Mouse (Mus musculus) cortical plate, adult 2 months (tissue): Measurements from ENCODE around the gene Zdhhc23. TPM values are rescaled to one million over a fixed set of nuclear protein-coding genes. Genes with fewer than 3 reads are reported as not detected.

Experiments
- H3K27ac ChIP-seq: fragments of 200-500 bp; 2 replicates; pipeline ENCODE4 v1.5.1; 2012; ENCODE audit warnings: low read length, control low read depth, inconsistent platforms; ENCODE audit not compliant: insufficient read depth
- H3K4me1 ChIP-seq: fragments of 200-500 bp; 2 replicates; pipeline ENCODE4 v1.6.1; 2011; ENCODE audit warnings: low read length; ENCODE audit not compliant: control insufficient read depth, insufficient read depth
- H3K4me3 ChIP-seq: fragments of 200-500 bp; 2 replicates; pipeline ENCODE4 v1.5.1; 2011; ENCODE audit warnings: mild to moderate bottlenecking, low read length, control low read depth; ENCODE audit not compliant: insufficient read depth
- CTCF ChIP-seq: fragments of 200-500 bp; IDR thresholded peaks from 2 replicates; pipeline ENCODE4 v1.5.1; 2011; ENCODE audit warnings: mild to moderate bottlenecking, control low read depth, low read length; ENCODE audit not compliant: insufficient read depth; ENCODE audit errors: extremely low read depth
- POLR2A ChIP-seq: fragments of 200-500 bp; IDR thresholded peaks from 2 replicates; pipeline ENCODE4 v1.6.1; 2011; ENCODE audit warnings: mild to moderate bottlenecking, low read length, control low read depth; ENCODE audit not compliant: insufficient read depth; ENCODE audit errors: extremely low read depth
- polyA plus RNA-seq: library from polyadenylated mRNA; depleted of rRNA; stranded (reverse); fragments of >200 nt; gene quantifications from 2 replicates; pipeline ENCODE4 v1.2.3, GENCODE M21; 2012

Gene Zdhhc23
- polyA plus RNA-seq, 1 experiment, result 16.9 TPM

DNA sequence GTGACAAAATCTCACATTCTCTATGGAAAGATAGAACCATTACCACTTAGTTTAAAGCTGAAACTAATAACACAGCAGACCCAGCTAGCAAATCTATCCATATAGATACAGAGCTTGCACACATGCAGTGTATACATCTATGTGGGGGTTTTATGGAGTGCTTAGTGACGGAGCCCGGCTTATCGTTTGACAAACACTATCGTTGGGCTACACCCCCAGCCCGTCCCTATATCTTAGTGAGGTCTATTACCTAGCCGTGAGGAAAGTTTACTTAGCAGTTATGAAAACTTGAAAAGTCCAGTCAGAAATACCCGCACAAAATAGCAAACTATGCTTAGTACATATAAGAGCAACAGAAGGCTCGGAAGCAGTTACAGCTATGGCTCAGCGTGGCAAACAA, 7.8 kb downstream of the Zdhhc23 start:
- H3K4me3 ChIP-seq, result no peak overlapping the region
- no peak overlapping the region for H3K27ac ChIP-seq
- peaks cover 6% of the 10 kb centered on the region for H3K4me1 ChIP-seq
- TF ChIP-seq POLR2A (no peak), CTCF (no peak)

GRCm38 (mm10) chr16:43971189-43971588, 8.4 kb downstream of the Zdhhc23 start:
- no peak overlapping the region for H3K4me3 ChIP-seq
- TF ChIP-seq POLR2A (no peak), CTCF (no peak)

DNA sequence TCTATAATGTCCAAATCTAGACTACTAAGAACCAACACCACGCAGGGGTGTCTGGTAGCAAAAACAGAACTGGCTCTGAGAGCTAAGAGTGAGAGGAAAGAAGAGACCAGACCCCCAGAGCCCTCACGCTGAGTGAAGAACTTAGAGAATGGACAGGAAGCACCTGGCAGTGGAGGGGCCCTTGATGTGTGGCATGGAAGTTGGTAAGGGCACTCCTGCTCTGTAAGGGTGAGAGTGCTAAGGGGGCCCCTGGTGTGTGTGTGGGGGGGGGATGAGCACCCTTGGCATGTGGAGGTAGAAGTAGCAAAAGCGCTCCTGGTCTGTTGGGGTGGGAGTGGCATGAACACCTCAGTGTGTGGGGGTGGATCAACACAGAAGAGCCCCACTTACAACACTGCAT, 9.2 kb downstream of the Zdhhc23 start:
- Histone ChIP-seq H3K4me1 (peaks cover 6% of the 10 kb centered on the region), H3K4me3 (no peak overlapping the region), H3K27ac (no peak overlapping the region)
- no peak for TF ChIP-seq CTCF
- TF ChIP-seq POLR2A, result no peak

More at GRCm38 (mm10) chr16:43971189-43971588, 8.4 kb downstream of the Zdhhc23 start:
- Histone ChIP-seq H3K27ac (no peak overlapping the region), H3K4me1 (peaks cover 6% of the 10 kb centered on the region)

- TF ChIP-seq CTCF (no peak), POLR2A (no peak)
- Histone ChIP-seq H3K4me1 (no peaks in the 10 kb centered on the region; the same call in 1 of the 2 replicates), H3K27ac (no peak overlapping the region)
Observed at GRCm38 (mm10) chr16:43965781-43966389, 13.7 kb downstream of the Zdhhc23 start.

DNA sequence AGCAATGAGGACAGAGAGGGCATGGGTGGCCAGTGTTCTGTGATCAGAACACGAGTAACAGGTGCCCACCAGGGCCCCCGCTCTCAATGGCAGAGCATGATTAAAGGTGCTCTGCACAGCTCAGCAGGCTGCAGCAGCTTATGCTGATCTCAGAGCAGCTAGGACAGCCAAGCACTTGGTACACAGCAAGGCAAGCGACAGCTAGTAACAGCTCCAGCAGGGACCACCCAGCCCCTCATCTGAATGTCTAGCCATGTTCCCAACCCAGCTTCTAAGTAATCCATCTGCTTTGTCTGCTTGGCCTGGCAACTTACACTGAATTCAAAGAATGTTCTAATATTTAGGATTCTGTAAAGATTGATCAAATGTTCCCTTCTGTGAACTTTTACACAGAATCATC, 15.8 kb downstream of the Zdhhc23 start:
- TF ChIP-seq CTCF, result no peak
- no peak for TF ChIP-seq POLR2A
- no peaks in the 10 kb centered on the region; the same call in 1 of the 2 replicates for H3K4me1 ChIP-seq
- H3K4me3 ChIP-seq, result no peak overlapping the region
- no peak overlapping the region for H3K27ac ChIP-seq

More at GRCm38 (mm10) chr16:43965781-43966389, 13.7 kb downstream of the Zdhhc23 start:
- no peak overlapping the region for H3K4me3 ChIP-seq

- no peak overlapping the region for H3K27ac ChIP-seq
- TF ChIP-seq POLR2A, result no peak
- TF ChIP-seq CTCF, result no peak
Observed at GRCm38 (mm10) chr16:43963291-43963690, 16.3 kb downstream of the Zdhhc23 start.

GRCm38 (mm10) chr16:43958038-43958437, 21.6 kb downstream of the Zdhhc23 start:
- Histone ChIP-seq H3K4me1 (no peaks in the 10 kb centered on the region), H3K4me3 (no peak overlapping the region), H3K27ac (no peak overlapping the region)
- TF ChIP-seq POLR2A (no peak), CTCF (no peak)

More at GRCm38 (mm10) chr16:43963291-43963690, 16.3 kb downstream of the Zdhhc23 start:
- H3K4me3 ChIP-seq, result no peak overlapping the region
- no peaks in the 10 kb centered on the region; the same call in 1 of the 2 replicates for H3K4me1 ChIP-seq

- H3K4me3 ChIP-seq, result no peak overlapping the region
- H3K4me1 ChIP-seq, result no peaks in the 10 kb centered on the region
- H3K27ac ChIP-seq, result no peak overlapping the region
- TF ChIP-seq POLR2A (no peak), CTCF (no peak)
Observed at GRCm38 (mm10) chr16:43954913-43955312, 24.7 kb downstream of the Zdhhc23 start.

- Histone ChIP-seq H3K4me1 (peaks cover 3% of the 10 kb centered on the region), H3K27ac (no peak overlapping the region)
Observed at GRCm38 (mm10) chr16:43951591-43951990, 28.0 kb downstream of the Zdhhc23 start.

DNA sequence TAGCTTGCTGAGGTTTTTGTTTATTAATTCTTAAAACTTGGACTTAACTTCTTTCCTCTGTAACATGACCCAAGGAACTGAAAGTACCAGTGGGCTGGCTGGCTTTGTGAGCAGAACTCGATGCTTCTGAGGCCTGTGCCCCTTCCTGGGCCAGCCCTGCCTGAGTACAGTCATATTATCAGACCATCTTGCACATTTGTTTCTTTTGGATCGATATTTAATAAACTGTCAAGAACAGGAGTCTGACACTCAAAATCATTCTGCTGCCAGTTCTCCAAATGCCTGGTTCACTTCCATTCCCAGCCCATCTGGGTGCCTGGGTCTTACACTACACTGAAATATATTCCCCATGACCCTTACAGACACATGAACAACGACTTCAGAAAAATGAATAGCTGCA, 33.7 kb downstream of the Zdhhc23 start:
- Histone ChIP-seq H3K27ac (no peak overlapping the region), H3K4me3 (no peak overlapping the region), H3K4me1 (peaks cover 3% of the 10 kb centered on the region)
- TF ChIP-seq POLR2A (no peak), CTCF (no peak)

More at GRCm38 (mm10) chr16:43951591-43951990, 28.0 kb downstream of the Zdhhc23 start:
- no peak overlapping the region for H3K4me3 ChIP-seq
- no peak for TF ChIP-seq CTCF
- TF ChIP-seq POLR2A, result no peak
